In genomic region chr17:3336887-3337524, GRCm38 (mm10) we compare ENCODE assay signal across 12 mouse cellular contexts. TPM values are rescaled to one million over a fixed set of nuclear protein-coding genes. Genes with fewer than 3 reads are reported as not detected.
DNase-seq lines count a peak whose midpoint lies in the region; ATAC-seq lines count a peak whose summit lies in the region.
"Had no signal": no experiment of that assay in that cellular context is flagged by ENCODE, and none has a peak within 500 bp of the region (broad histone marks: within the 10 kb centered on the region; RNA-seq: fewer than 3 reads in every experiment).

No protein-coding gene starts in this region.

- H3K4me1 ChIP-seq in hindbrain, embryonic 14.5 days (replicated peaks; ENCODE audit: control insufficient read depth, insufficient read depth, low read length), result peaks cover 11% of the 10 kb centered on the region
- H3K4me1 ChIP-seq in hindbrain, embryonic 10.5 days (replicated peaks), result peaks cover 24% of the 10 kb centered on the region
- peaks cover 44% of the 10 kb centered on the region for H3K4me1 ChIP-seq in neural tube, embryonic 13.5 days (replicated peaks)
- H3K4me1 ChIP-seq in forebrain, embryonic 16.5 days (replicated peaks; ENCODE audit: control insufficient read depth, insufficient read depth, low read length), result peaks cover 54% of the 10 kb centered on the region
- H3K4me1 ChIP-seq: heart, embryonic 15.5 days had no signal

- no peak overlapping the region for H3K9ac ChIP-seq in hindbrain, embryonic 14.5 days
- H3K9ac ChIP-seq in neural tube, embryonic 13.5 days, result no peak overlapping the region
- H3K9ac ChIP-seq in forebrain, embryonic 16.5 days (replicated peaks; ENCODE audit: low read depth, low read length), result no peak overlapping the region
- H3K9ac ChIP-seq: heart, embryonic 15.5 days had no signal

- H3K4me3 ChIP-seq in hindbrain, embryonic 14.5 days (replicated peaks; ENCODE audit: low read length), result no peak overlapping the region
- H3K4me3 ChIP-seq in hindbrain, embryonic 10.5 days, result no peak overlapping the region
- H3K4me3 ChIP-seq in neural tube, embryonic 13.5 days, result no peak overlapping the region
- no peak overlapping the region for H3K4me3 ChIP-seq in forebrain, embryonic 16.5 days (replicated peaks; ENCODE audit: low read length)
- H3K4me3 ChIP-seq: heart, embryonic 15.5 days; layer of hippocampus, adult 2 months had no signal

- H3K4me2 ChIP-seq in hindbrain, embryonic 14.5 days (replicated peaks), result no peak overlapping the region
- H3K4me2 ChIP-seq in neural tube, embryonic 13.5 days, result no peak overlapping the region
- H3K4me2 ChIP-seq in forebrain, embryonic 16.5 days (ENCODE audit: low read length), result 0 out of 2 replicates have a peak overlapping the region, but pooled peaks have one; percentile 12
- H3K4me2 ChIP-seq: heart, embryonic 15.5 days had no signal

- peak; percentile 35; the same call in 1 of the 2 replicates for ATAC-seq in hindbrain, embryonic 14.5 days (ENCODE audit: low FRiP score)
- ATAC-seq in neural tube, embryonic 13.5 days (ENCODE audit: low read depth), result peak; percentile 58; the same call in 1 of the 2 replicates
- peak; percentile 66 for ATAC-seq in forebrain, embryonic 16.5 days

- no peaks in the 10 kb centered on the region for H3K36me3 ChIP-seq in hindbrain, embryonic 14.5 days (replicated peaks; ENCODE audit: control insufficient read depth, insufficient read depth)
- H3K36me3 ChIP-seq in hindbrain, embryonic 10.5 days, result no peaks in the 10 kb centered on the region
- no peaks in the 10 kb centered on the region for H3K36me3 ChIP-seq in neural tube, embryonic 13.5 days
- no peaks in the 10 kb centered on the region for H3K36me3 ChIP-seq in forebrain, embryonic 16.5 days (ENCODE audit: control insufficient read depth, insufficient read depth)
- H3K36me3 ChIP-seq: heart, embryonic 15.5 days had no signal

- H3K27me3 ChIP-seq in hindbrain, embryonic 14.5 days (ENCODE audit: control insufficient read depth, insufficient read depth, low read length), result no peaks in the 10 kb centered on the region
- no peaks in the 10 kb centered on the region for H3K27me3 ChIP-seq in hindbrain, embryonic 10.5 days (ENCODE audit: insufficient read depth, poor library complexity, severe bottlenecking)
- no peaks in the 10 kb centered on the region for H3K27me3 ChIP-seq in neural tube, embryonic 13.5 days
- H3K27me3 ChIP-seq in forebrain, embryonic 16.5 days (replicated peaks; ENCODE audit: control insufficient read depth, insufficient read depth, low read length), result no peaks in the 10 kb centered on the region
- H3K27me3 ChIP-seq: CH12.LX; heart, embryonic 15.5 days; Patski had no signal

- no peaks in the 10 kb centered on the region for H3K9me3 ChIP-seq in hindbrain, embryonic 14.5 days (ENCODE audit: control insufficient read depth, low read length)
- no peaks in the 10 kb centered on the region for H3K9me3 ChIP-seq in hindbrain, embryonic 10.5 days
- H3K9me3 ChIP-seq in neural tube, embryonic 13.5 days, result no peaks in the 10 kb centered on the region
- H3K9me3 ChIP-seq in forebrain, embryonic 16.5 days (ENCODE audit: control insufficient read depth, low read length), result no peaks in the 10 kb centered on the region
- H3K9me3 ChIP-seq: heart, embryonic 15.5 days had no signal

- WGBS in hindbrain, embryonic 14.5 days, result 61% methylated on average over 7 of the region's 7 CpGs
- 85% methylated on average over 7 of the region's 7 CpGs for WGBS in hindbrain, embryonic 10.5 days
- 60% methylated on average over 7 of the region's 7 CpGs for WGBS in neural tube, embryonic 13.5 days
- 54% methylated on average over 7 of the region's 7 CpGs for WGBS in forebrain, embryonic 16.5 days

- no peak for DNase-seq in hindbrain, embryonic 14.5 days (ENCODE audit: low spot score)
- no peak for DNase-seq in hindbrain, embryonic 10.5 days (ENCODE audit: low spot score)
- DNase-seq in neural tube, embryonic 10.5 days (ENCODE audit: extremely low spot score, low spot score), result no peak
- no peak for DNase-seq in T-cell, adult 2 months (ENCODE audit: low spot score)
- no peak for DNase-seq in frontal cortex, postnatal 14 days (ENCODE audit: low spot score in 2 of 2)
- DNase-seq: lung, postnatal 4 days had no signal

- 0 out of 2 replicates have a peak overlapping the region, but pooled peaks have one; percentile 43 for H3K27ac ChIP-seq in hindbrain, embryonic 14.5 days
- H3K27ac ChIP-seq in hindbrain, embryonic 10.5 days, result no peak overlapping the region
- H3K27ac ChIP-seq in neural tube, embryonic 13.5 days (replicated peaks), result peak overlapping the region; percentile 66
- H3K27ac ChIP-seq in forebrain, embryonic 16.5 days (ENCODE audit: low read length), result peak overlapping the region; percentile 61
- H3K27ac ChIP-seq: heart, embryonic 15.5 days; layer of hippocampus, adult 2 months had no signal

RNA-seq across cellular contexts. Expression of gene Tiam2, which starts 10.6 kb away (rescaled TPM):
- polyA plus RNA-seq in hindbrain, embryonic 14.5 days (2014; fragmentation: Nextera tagmentation; extraction: Ambion mirVana), result 5.2 and 6.3 TPM in 2 replicates
- 4.4 and 4.9 TPM in 2 replicates for polyA plus RNA-seq in hindbrain, embryonic 10.5 days (2016; fragmentation: Nextera tagmentation; extraction: Ambion mirVana)
- polyA plus RNA-seq in neural tube, embryonic 13.5 days (2015; fragmentation: Nextera tagmentation; extraction: Ambion mirVana), result 7.9 and 9.2 TPM in 2 replicates
- 137 and 155 TPM in 2 replicates for polyA plus RNA-seq in forebrain, embryonic 16.5 days (2015; fragmentation: Nextera tagmentation; extraction: Ambion mirVana)

Comparison
In these comparisons a context has a peak if more than half of its experiments do, and no peak if none do; other contexts are left out.
1. RNA of gene Tiam2, which starts 10.6 kb away (polyA plus RNA-seq): 137 to 155 TPM in forebrain, embryonic 16.5 days; 7.9 to 9.2 TPM in neural tube, embryonic 13.5 days, 5.2 to 6.3 TPM in hindbrain, embryonic 14.5 days and 4.4 to 4.9 TPM in hindbrain, embryonic 10.5 days; every median in the first group is over 10 times any median in the second.
2. Peak in every context shown above with its lines, with median percentiles within 50 percentile points of each other: ATAC-seq.